Mouse (Mus musculus) spleen, adult 2 months (tissue): ENCODE data around the gene Nphp4. TPM values are rescaled to one million over a fixed set of nuclear protein-coding genes. Genes with fewer than 3 reads are reported as not detected.

ENCODE experiments used
- DNase-seq, 2 experiments: peaks; one replicate each; pipeline versions ENCODE4 v3.0.0 to v3.0.0-alpha.2; 2012 to 2021; ENCODE audit warnings: low spot score in 2 of 2, low read depth in 1 of 2
- H3K27ac ChIP-seq: fragments of 200-500 bp; 2 replicates; pipeline ENCODE4 v1.5.1; 2012; ENCODE audit warnings: low read length, inconsistent platforms; ENCODE audit not compliant: insufficient read depth
- H3K27me3 ChIP-seq: fragments of 200-500 bp; 2 replicates; pipeline ENCODE4 v1.6.1; 2012; ENCODE audit warnings: mild to moderate bottlenecking, moderate library complexity, low read length, inconsistent platforms; ENCODE audit not compliant: control insufficient read depth, insufficient read depth
- H3K36me3 ChIP-seq: fragments of 200-500 bp; 2 replicates; pipeline ENCODE4 v1.6.1; 2012; ENCODE audit warnings: mild to moderate bottlenecking, low read length, inconsistent platforms; ENCODE audit not compliant: control insufficient read depth, insufficient read depth
- H3K4me1 ChIP-seq: fragments of 200-500 bp; 2 replicates; pipeline ENCODE4 v1.6.1; 2011; ENCODE audit warnings: inconsistent platforms; ENCODE audit not compliant: control insufficient read depth, insufficient read depth, insufficient read length
- H3K4me3 ChIP-seq: fragments of 200-500 bp; 2 replicates; pipeline ENCODE4 v1.5.1; 2011; ENCODE audit warnings: mild to moderate bottlenecking, inconsistent platforms; ENCODE audit not compliant: insufficient read depth, insufficient read length; ENCODE audit errors: extremely low read depth
- CTCF ChIP-seq: fragments of 200-500 bp; IDR thresholded peaks from 2 replicates; pipeline ENCODE4 v1.5.1; 2011; ENCODE audit warnings: mild to moderate bottlenecking, inconsistent platforms; ENCODE audit not compliant: insufficient read depth, insufficient read length, insufficient replicate concordance; ENCODE audit errors: extremely low read depth
- POLR2A ChIP-seq: fragments of 200-500 bp; IDR thresholded peaks from 2 replicates; pipeline ENCODE4 v1.6.1; 2011; ENCODE audit warnings: low read depth, low read length, inconsistent platforms
- WGBS: fragments of 180-500 bp; shearing (Covaris S2); methylation state at CpG from one replicate; pipeline ENCODE4 v1.1.7; 2018; 5-methylcytosine and 5-hydroxymethylcytosine counted together
- polyA plus RNA-seq: library from polyadenylated mRNA; depleted of rRNA; stranded (reverse); fragments of >200 nt; gene quantifications from 2 replicates; pipeline ENCODE4 v1.2.3, GENCODE M21; 2012

Gene Nphp4
- polyA plus RNA-seq, 1 experiment, result 1.2 TPM

DNA sequence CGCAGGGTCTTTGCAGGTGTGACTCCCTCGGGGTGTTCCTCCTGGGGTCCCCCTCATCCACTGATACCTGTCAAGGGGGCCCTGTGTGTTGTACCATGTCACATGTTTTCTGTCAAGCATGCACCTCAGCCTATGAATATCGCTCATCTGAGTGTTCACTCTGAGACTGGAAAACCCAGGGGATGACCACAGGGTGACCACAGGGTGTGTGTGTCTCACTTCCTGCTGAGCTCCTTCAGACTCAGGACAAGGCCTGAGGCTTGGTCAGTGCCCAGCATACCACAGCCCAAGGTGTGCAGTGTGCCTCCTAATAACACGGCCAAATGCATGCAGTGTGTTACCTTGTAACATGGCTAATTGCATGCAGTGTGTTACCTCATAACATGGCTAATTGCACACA lies 18.8 kb upstream of the Nphp4 start:
- no peak for DNase-seq
- TF ChIP-seq POLR2A, result no peak
- no peak for TF ChIP-seq CTCF
- Histone ChIP-seq H3K4me1 (no peaks in the 10 kb centered on the region), H3K27ac (no peak overlapping the region), H3K36me3 (no peaks in the 10 kb centered on the region), H3K4me3 (no peak overlapping the region), H3K27me3 (no peaks in the 10 kb centered on the region)
- WGBS, result 86% methylated on average over 4 of the region's 4 CpGs

DNA sequence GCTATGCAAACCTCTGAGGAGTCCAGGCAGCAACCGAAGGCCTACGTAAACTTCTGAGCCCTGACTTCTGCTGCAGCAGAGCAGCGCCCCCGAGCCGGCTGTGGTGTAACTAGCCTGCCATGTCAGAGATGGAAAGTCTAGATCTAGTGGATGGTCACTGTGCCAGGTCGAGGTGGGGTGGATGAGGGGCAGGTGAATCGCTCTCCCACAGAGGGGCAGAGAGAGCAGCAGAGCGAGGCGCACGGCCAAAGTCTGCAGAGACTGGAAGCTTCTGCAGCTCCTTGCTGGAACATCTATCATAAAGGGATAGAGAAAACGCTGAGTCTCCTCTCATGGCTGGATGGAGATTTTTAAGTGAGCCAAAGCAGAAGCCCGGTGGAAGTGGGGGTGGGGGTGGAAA lies 14.0 kb upstream of the Nphp4 start:
- Histone ChIP-seq H3K27me3 (no peaks in the 10 kb centered on the region), H3K27ac (no peak overlapping the region), H3K4me1 (no peaks in the 10 kb centered on the region), H3K4me3 (no peak overlapping the region), H3K36me3 (no peaks in the 10 kb centered on the region)
- TF ChIP-seq CTCF, result no peak
- WGBS, result 86% methylated on average over 12 of the region's 12 CpGs
- DNase-seq, result no peak

DNA sequence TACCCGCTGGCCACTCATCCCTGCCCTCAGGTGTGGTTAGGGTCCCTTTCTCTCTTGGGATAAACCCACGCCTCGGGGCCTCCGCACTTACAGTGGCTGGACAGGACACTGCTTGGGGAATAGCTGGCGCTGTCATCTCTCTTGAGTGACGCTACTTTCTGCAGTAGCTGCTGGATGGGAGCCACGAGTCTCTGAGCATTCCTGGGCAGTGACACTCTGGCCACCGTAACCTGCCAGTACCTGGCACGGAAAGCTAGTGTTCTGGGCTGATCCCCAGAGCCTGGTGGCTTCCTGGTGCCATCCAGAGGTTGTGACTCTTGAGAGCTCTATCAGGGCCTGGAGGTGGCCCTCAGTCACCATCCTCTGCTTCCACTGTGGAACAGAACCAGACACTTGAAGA lies 13.4 kb upstream of the Nphp4 start:
- no peaks in the 10 kb centered on the region for H3K36me3 ChIP-seq
- no peaks in the 10 kb centered on the region for H3K4me1 ChIP-seq
- no peak overlapping the region for H3K4me3 ChIP-seq
- no peak overlapping the region for H3K27ac ChIP-seq
- no peaks in the 10 kb centered on the region for H3K27me3 ChIP-seq
- WGBS, result 85% methylated on average over 9 of the region's 9 CpGs
- DNase-seq, result no peak
- no peak for TF ChIP-seq POLR2A
- TF ChIP-seq CTCF, result no peak

DNA sequence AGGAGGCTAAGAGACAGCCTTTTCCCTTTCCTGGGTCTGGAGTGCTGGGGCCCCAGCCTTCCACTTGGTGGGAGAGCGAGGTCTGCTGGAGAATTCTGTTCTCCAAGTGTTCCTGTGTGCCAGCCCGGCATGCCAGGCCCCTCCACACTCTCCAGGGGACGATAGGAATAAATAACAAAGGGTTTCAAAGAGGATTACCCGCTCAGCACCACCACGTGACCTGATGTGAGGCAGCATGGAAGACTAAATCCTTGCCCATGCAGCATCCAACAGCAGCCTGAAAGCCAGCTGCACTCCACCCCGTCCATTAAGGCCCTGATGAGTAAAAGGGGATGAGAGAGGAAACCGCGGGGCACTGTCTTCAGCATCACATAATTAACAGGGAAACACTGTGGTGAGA lies 11.4 kb upstream of the Nphp4 start:
- H3K27ac ChIP-seq, result no peak overlapping the region
- TF ChIP-seq CTCF (no peak), POLR2A (no peak)
- H3K4me3 ChIP-seq, result no peak overlapping the region
- H3K27me3 ChIP-seq, result no peaks in the 10 kb centered on the region
- DNase-seq, result no peak
- no peaks in the 10 kb centered on the region for H3K4me1 ChIP-seq
- no peaks in the 10 kb centered on the region for H3K36me3 ChIP-seq
- WGBS, result 75% methylated on average over 8 of the region's 8 CpGs

DNA sequence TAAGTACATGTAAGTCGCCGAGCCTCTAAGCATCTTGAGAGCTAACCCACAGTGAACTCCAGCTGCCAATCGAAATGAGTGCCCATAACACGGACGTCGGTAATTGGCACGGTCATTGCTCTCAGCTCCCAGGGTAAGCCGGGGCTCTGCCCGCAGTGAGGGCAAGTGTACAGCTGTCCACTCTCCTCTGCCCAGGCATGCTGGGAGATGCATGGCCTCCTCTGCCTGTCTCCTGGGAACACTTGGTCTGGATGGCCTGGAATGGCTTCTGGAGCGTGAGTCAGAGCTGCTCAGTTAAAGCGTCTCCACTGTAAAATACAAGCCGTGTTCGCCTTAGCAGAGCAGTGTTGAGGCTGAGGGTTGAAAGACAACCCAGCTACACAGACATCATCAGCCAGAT lies 9.9 kb upstream of the Nphp4 start:
- no peak for DNase-seq
- no peaks in the 10 kb centered on the region for H3K4me1 ChIP-seq
- no peaks in the 10 kb centered on the region for H3K36me3 ChIP-seq
- no peaks in the 10 kb centered on the region for H3K27me3 ChIP-seq
- H3K4me3 ChIP-seq, result no peak overlapping the region
- H3K27ac ChIP-seq, result no peak overlapping the region
- TF ChIP-seq CTCF (no peak), POLR2A (no peak)
- 94% methylated on average over 13 of the region's 13 CpGs for WGBS

DNA sequence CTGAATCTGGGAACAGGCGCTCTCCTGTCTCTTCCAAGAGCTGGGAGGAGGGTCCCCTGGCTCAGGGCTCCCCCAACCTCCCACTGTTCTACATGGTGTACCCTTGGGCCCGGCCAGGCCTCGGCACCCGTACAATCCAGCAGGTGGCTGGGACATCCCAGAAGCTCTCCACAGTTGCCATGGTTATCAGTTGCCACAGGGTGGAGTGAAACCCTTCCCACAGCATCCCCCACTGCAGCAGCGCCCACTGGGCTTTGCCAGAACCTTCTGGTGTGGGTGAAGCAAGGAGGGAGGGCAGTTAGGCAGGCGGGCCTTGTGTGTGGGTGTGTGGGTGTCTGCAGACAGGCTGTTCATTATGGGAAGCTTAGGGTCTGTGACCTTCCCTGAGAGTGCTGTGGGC lies 8.6 kb upstream of the Nphp4 start:
- no peaks in the 10 kb centered on the region for H3K4me1 ChIP-seq
- no peaks in the 10 kb centered on the region for H3K36me3 ChIP-seq
- no peak for DNase-seq
- WGBS, result 84% methylated on average over 6 of the region's 6 CpGs
- TF ChIP-seq POLR2A, result no peak
- TF ChIP-seq CTCF, result no peak
- H3K4me3 ChIP-seq, result no peak overlapping the region
- H3K27me3 ChIP-seq, result no peaks in the 10 kb centered on the region
- H3K27ac ChIP-seq, result no peak overlapping the region

DNA sequence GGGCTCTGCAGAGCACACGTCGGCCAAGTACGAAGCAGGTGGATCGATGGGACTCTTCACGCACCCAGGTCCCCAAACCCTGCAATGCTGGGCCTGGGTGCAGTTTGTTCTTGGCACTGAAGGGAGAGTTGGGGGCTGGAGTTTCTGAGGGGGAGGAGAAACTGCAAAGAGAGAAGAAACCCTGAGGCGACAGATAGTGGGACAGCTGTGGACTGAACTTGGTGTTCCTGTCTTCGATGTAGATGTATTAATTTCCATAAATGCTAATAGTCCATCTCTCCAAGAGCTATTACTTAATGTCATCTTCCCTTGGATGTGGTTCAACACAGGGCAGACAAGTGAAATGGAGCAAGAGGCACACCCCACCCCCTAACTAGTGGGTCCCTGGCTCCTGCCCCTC lies 565 bp upstream of the Nphp4 start:
- Histone ChIP-seq H3K27me3 (no peaks in the 10 kb centered on the region), H3K4me3 (no peak overlapping the region), H3K27ac (no peak overlapping the region), H3K4me1 (peaks cover 11% of the 10 kb centered on the region; the same call in 1 of the 2 replicates), H3K36me3 (no peaks in the 10 kb centered on the region)
- DNase-seq, result no peak
- TF ChIP-seq POLR2A, result no peak
- TF ChIP-seq CTCF, result no peak
- 81% methylated on average over 7 of the region's 7 CpGs for WGBS
